Mouse (Mus musculus) stomach, embryonic 14.5 days (tissue): ENCODE data around the gene Gsk3b. TPM values are rescaled to one million over a fixed set of nuclear protein-coding genes. Genes with fewer than 3 reads are reported as not detected.

Experiments used
- ATAC-seq: fragments of 200-750 bp; cut with Nextera tagmentation; 2 replicates; pipeline ENCODE4 v1.8.0; 2017; ENCODE audit warnings: low read depth, moderate TSS enrichment; ENCODE audit not compliant: insufficient number of reproducible peaks, insufficient read depth, low FRiP score
- H3K27ac ChIP-seq: fragments of 300-500 bp; sonication (generic); 2 replicates; pipeline ENCODE4 v1.5.1; 2014; ENCODE audit warnings: mild to moderate bottlenecking, low read length, moderate library complexity, mixed read lengths
- H3K27me3 ChIP-seq: fragments of 300-500 bp; sonication (generic); 2 replicates; pipeline ENCODE4 v1.6.1; 2014; ENCODE audit warnings: low read length, control low read depth, mixed read lengths; ENCODE audit not compliant: control insufficient read depth, insufficient read depth
- H3K36me3 ChIP-seq: fragments of 300-500 bp; sonication (generic); 2 replicates; pipeline ENCODE4 v1.6.1; 2014; ENCODE audit warnings: mild to moderate bottlenecking, control low read depth, low read length, moderate library complexity, mixed read lengths; ENCODE audit not compliant: control insufficient read depth, insufficient read depth
- H3K4me1 ChIP-seq: fragments of 300-500 bp; sonication (generic); 2 replicates; pipeline ENCODE4 v1.6.1; 2014; ENCODE audit warnings: low read length, control low read depth, mixed read lengths; ENCODE audit not compliant: control insufficient read depth, insufficient read depth
- H3K4me2 ChIP-seq: fragments of 300-500 bp; sonication (generic); replicated peaks from 2 replicates; pipeline ENCODE4 v1.6.1; 2014; ENCODE audit warnings: low read depth, low read length, control low read depth
- H3K4me3 ChIP-seq: fragments of 300-500 bp; sonication (generic); 2 replicates; pipeline ENCODE4 v1.5.1; 2014; ENCODE audit warnings: low read depth, low read length, control low read depth
- H3K9ac ChIP-seq: fragments of 300-500 bp; sonication (generic); replicated peaks from 2 replicates; pipeline ENCODE4 v1.6.1; 2014; ENCODE audit warnings: low read depth, mild to moderate bottlenecking, control low read depth, low read length, moderate library complexity, mixed read lengths
- H3K9me3 ChIP-seq: fragments of 300-500 bp; sonication (generic); 2 replicates; pipeline ENCODE4 v1.6.1; 2016; ENCODE audit warnings: low read depth, low read length, control low read depth; ENCODE audit not compliant: control insufficient read depth
- WGBS: fragments of 180-500 bp; shearing (Covaris S2); extraction: QIAGEN DNeasy Blood & Tissue Kit; methylation state at CpG from one replicate; pipeline ENCODE4 v1.1.7; 2014; 5-methylcytosine and 5-hydroxymethylcytosine counted together
- polyA plus RNA-seq: library from polyadenylated mRNA; unstranded; fragments of >200 nt; fragmentation: Nextera tagmentation; extraction: Ambion mirVana; gene quantifications from 2 replicates; pipeline ENCODE4 v1.2.1, GENCODE M21; 2014

Gene Gsk3b
- polyA plus RNA-seq, 1 experiment from 2014 or later: 81.2 TPM

- Histone ChIP-seq H3K9me3 (no peaks in the 10 kb centered on the region), H3K9ac (no peak overlapping the region), H3K36me3 (peaks cover 13% of the 10 kb centered on the region; the same call in 1 of the 2 replicates), H3K4me1 (no peaks in the 10 kb centered on the region; the same call in 1 of the 2 replicates), H3K4me3 (no peak overlapping the region), H3K4me2 (no peak overlapping the region), H3K27ac (no peak overlapping the region), H3K27me3 (no peaks in the 10 kb centered on the region)
- 41% methylated on average over 4 of the region's 4 CpGs for WGBS
- ATAC-seq: no peak
Observed at GRCm38 (mm10) chr16:38236936-38237585, 148.3 kb downstream of the Gsk3b start.

- Histone ChIP-seq H3K36me3 (peaks cover 13% of the 10 kb centered on the region; the same call in 1 of the 2 replicates), H3K4me3 (no peak overlapping the region), H3K9me3 (no peaks in the 10 kb centered on the region), H3K9ac (no peak overlapping the region), H3K4me1 (no peaks in the 10 kb centered on the region; the same call in 1 of the 2 replicates), H3K27me3 (no peaks in the 10 kb centered on the region), H3K27ac (no peak overlapping the region), H3K4me2 (no peak overlapping the region)
- WGBS: 80% methylated on average over 5 of the region's 5 CpGs
- ATAC-seq: no peak
Observed at GRCm38 (mm10) chr16:38239729-38240128, 150.9 kb downstream of the Gsk3b start.

- Histone ChIP-seq H3K4me3 (no peak overlapping the region), H3K4me2 (no peak overlapping the region), H3K27me3 (no peaks in the 10 kb centered on the region), H3K27ac (no peak overlapping the region), H3K9me3 (no peaks in the 10 kb centered on the region), H3K36me3 (peaks cover 13% of the 10 kb centered on the region; the same call in 1 of the 2 replicates), H3K9ac (no peak overlapping the region), H3K4me1 (no peaks in the 10 kb centered on the region; the same call in 1 of the 2 replicates)
- ATAC-seq: no peak
- WGBS: 92% methylated on average over 10 of the region's 10 CpGs
Observed at GRCm38 (mm10) chr16:38240167-38240566, 151.4 kb downstream of the Gsk3b start.

GRCm38 (mm10) chr16:38244111-38244510 is 155.3 kb downstream of the Gsk3b start:
- Histone ChIP-seq H3K27ac (no peak overlapping the region), H3K36me3 (peaks cover 8% of the 10 kb centered on the region; the same call in 1 of the 2 replicates), H3K4me2 (no peak overlapping the region), H3K9me3 (no peaks in the 10 kb centered on the region), H3K4me1 (peaks cover 3% of the 10 kb centered on the region; the same call in 1 of the 2 replicates), H3K27me3 (no peaks in the 10 kb centered on the region), H3K9ac (no peak overlapping the region), H3K4me3 (no peak overlapping the region)
- no peak for ATAC-seq
- WGBS: 91% methylated on average over 6 of the region's 6 CpGs

- Histone ChIP-seq H3K27ac (no peak overlapping the region), H3K9me3 (no peaks in the 10 kb centered on the region), H3K4me1 (peaks cover 3% of the 10 kb centered on the region; the same call in 1 of the 2 replicates), H3K4me2 (no peak overlapping the region), H3K9ac (no peak overlapping the region), H3K4me3 (no peak overlapping the region), H3K27me3 (no peaks in the 10 kb centered on the region), H3K36me3 (peaks cover 8% of the 10 kb centered on the region; the same call in 1 of the 2 replicates)
- WGBS: 69% methylated on average over 2 of the region's 2 CpGs
- ATAC-seq: no peak
Observed at GRCm38 (mm10) chr16:38245379-38245778, 156.6 kb downstream of the Gsk3b start.

- no peaks in the 10 kb centered on the region for H3K27me3 ChIP-seq
- peaks cover 3% of the 10 kb centered on the region; the same call in 1 of the 2 replicates for H3K4me1 ChIP-seq
- H3K9me3 ChIP-seq: no peaks in the 10 kb centered on the region
- no peak overlapping the region for H3K9ac ChIP-seq
- no peak for ATAC-seq
- H3K27ac ChIP-seq: no peak overlapping the region
- H3K4me3 ChIP-seq: no peak overlapping the region
- 76% methylated on average over 5 of the region's 5 CpGs for WGBS
- H3K36me3 ChIP-seq: peaks cover 4% of the 10 kb centered on the region; the same call in 1 of the 2 replicates
- no peak overlapping the region for H3K4me2 ChIP-seq
Observed at GRCm38 (mm10) chr16:38245849-38246585, 157.2 kb downstream of the Gsk3b start.

- no peak overlapping the region for H3K4me3 ChIP-seq
- H3K36me3 ChIP-seq: no peaks in the 10 kb centered on the region
- H3K4me2 ChIP-seq: no peak overlapping the region
- no peak for ATAC-seq
- peaks cover 3% of the 10 kb centered on the region; the same call in 1 of the 2 replicates for H3K4me1 ChIP-seq
- no peaks in the 10 kb centered on the region for H3K27me3 ChIP-seq
- no peaks in the 10 kb centered on the region for H3K9me3 ChIP-seq
- H3K9ac ChIP-seq: no peak overlapping the region
- 34% methylated on average over 13 of the region's 13 CpGs for WGBS
- H3K27ac ChIP-seq: no peak overlapping the region
Observed at GRCm38 (mm10) chr16:38248331-38248961, 159.6 kb downstream of the Gsk3b start.

- H3K36me3 ChIP-seq: no peaks in the 10 kb centered on the region
- peaks cover 3% of the 10 kb centered on the region; the same call in 1 of the 2 replicates for H3K4me1 ChIP-seq
- no peak overlapping the region for H3K4me3 ChIP-seq
- 92% methylated on average over 6 of the region's 6 CpGs for WGBS
- no peaks in the 10 kb centered on the region for H3K27me3 ChIP-seq
- no peak overlapping the region for H3K9ac ChIP-seq
- H3K27ac ChIP-seq: no peak overlapping the region
- no peaks in the 10 kb centered on the region for H3K9me3 ChIP-seq
- no peak overlapping the region for H3K4me2 ChIP-seq
- no peak for ATAC-seq
Observed at GRCm38 (mm10) chr16:38250467-38250866, 161.7 kb downstream of the Gsk3b start.
